Mouse (Mus musculus) liver, embryonic 16.5 days (tissue): ENCODE data around the gene Tph1. TPM values are rescaled to one million over a fixed set of nuclear protein-coding genes. Genes with fewer than 3 reads are reported as not detected.

Source experiments
- ATAC-seq: fragments of 200-750 bp; cut with Nextera tagmentation; 2 replicates; pipeline ENCODE4 v1.8.0; 2017; ENCODE audit warnings: low read depth, mild to moderate bottlenecking, moderate number of reproducible peaks, moderate library complexity
- H3K27ac ChIP-seq: fragments of 300-500 bp; sonication (generic); 2 replicates; pipeline ENCODE4 v1.5.1; 2014; ENCODE audit warnings: mild to moderate bottlenecking, low read length
- H3K27me3 ChIP-seq: fragments of 300-500 bp; sonication (generic); 2 replicates; pipeline ENCODE4 v1.6.1; 2014; ENCODE audit warnings: low read depth, low read length, mixed read lengths; ENCODE audit not compliant: control insufficient read depth, insufficient read depth
- H3K36me3 ChIP-seq: fragments of 300-500 bp; sonication (generic); 2 replicates; pipeline ENCODE4 v1.6.1; 2014; ENCODE audit warnings: mild to moderate bottlenecking; ENCODE audit not compliant: control insufficient read depth, insufficient read depth
- H3K4me1 ChIP-seq: fragments of 300-500 bp; sonication (generic); 2 replicates; pipeline ENCODE4 v1.6.1; 2014; ENCODE audit warnings: low read depth, low read length, mixed read lengths; ENCODE audit not compliant: control insufficient read depth
- H3K4me2 ChIP-seq: fragments of 300-500 bp; sonication (generic); 2 replicates; pipeline ENCODE4 v1.6.1; 2014; ENCODE audit warnings: low read depth, low read length, mixed read lengths
- H3K4me3 ChIP-seq: fragments of 300-500 bp; sonication (generic); 2 replicates; pipeline ENCODE4 v1.5.1; 2014; ENCODE audit warnings: low read depth, mild to moderate bottlenecking, low read length
- H3K9ac ChIP-seq: fragments of 300-500 bp; sonication (generic); 2 replicates; pipeline ENCODE4 v1.6.1; 2014; ENCODE audit warnings: low read depth, low read length
- H3K9me3 ChIP-seq: fragments of 300-500 bp; sonication (generic); replicated peaks from 2 replicates; pipeline ENCODE4 v1.6.1; 2016; ENCODE audit warnings: low read length; ENCODE audit not compliant: control insufficient read depth
- WGBS: fragments of 180-500 bp; shearing (Covaris S2); extraction: QIAGEN DNeasy Blood & Tissue Kit; methylation state at CpG from one replicate; pipeline ENCODE4 v1.1.7; 2014; ENCODE audit not compliant: insufficient replicate concordance; 5-methylcytosine and 5-hydroxymethylcytosine counted together
- polyA plus RNA-seq: library from polyadenylated mRNA; unstranded; fragments of >200 nt; fragmentation: Nextera tagmentation; extraction: Ambion mirVana; gene quantifications from 2 replicates; pipeline ENCODE4 v1.2.1, GENCODE M21; 2015

Tph1 gene
- polyA plus RNA-seq, 1 experiment from 2014 or later = 0.06 TPM

- no peak for ATAC-seq
- H3K4me1 ChIP-seq = no peaks in the 10 kb centered on the region; the same call in 1 of the 2 replicates
- no peaks in the 10 kb centered on the region for H3K36me3 ChIP-seq
- no peak overlapping the region for H3K9ac ChIP-seq
- no peak overlapping the region for H3K4me2 ChIP-seq
- no peaks in the 10 kb centered on the region for H3K27me3 ChIP-seq
- H3K4me3 ChIP-seq = no peak overlapping the region
- 67% methylated on average over 6 of the region's 6 CpGs for WGBS
- H3K9me3 ChIP-seq = no peaks in the 10 kb centered on the region
- no peak overlapping the region for H3K27ac ChIP-seq
Observed at GRCm38 (mm10) chr7:46612421-46612937, 59.9 kb downstream of the Tph1 start.

GRCm38 (mm10) chr7:46611970-46612369 lies 60.4 kb downstream of the Tph1 start:
- WGBS = 69% methylated on average over 9 of the region's 9 CpGs
- H3K9ac ChIP-seq = no peak overlapping the region

GRCm38 (mm10) chr7:46609317-46609716 lies 63.0 kb downstream of the Tph1 start:
- Histone ChIP-seq H3K9me3 (no peaks in the 10 kb centered on the region), H3K4me1 (no peaks in the 10 kb centered on the region), H3K4me2 (no peak overlapping the region), H3K36me3 (no peaks in the 10 kb centered on the region), H3K27ac (no peak overlapping the region), H3K9ac (no peak overlapping the region), H3K27me3 (no peaks in the 10 kb centered on the region), H3K4me3 (no peak overlapping the region)
- 73% methylated on average over 4 of the region's 4 CpGs for WGBS
- no peak for ATAC-seq

More at GRCm38 (mm10) chr7:46611970-46612369, 60.4 kb downstream of the Tph1 start:
- Histone ChIP-seq H3K9me3 (no peaks in the 10 kb centered on the region), H3K4me1 (no peaks in the 10 kb centered on the region; the same call in 1 of the 2 replicates), H3K27me3 (no peaks in the 10 kb centered on the region), H3K36me3 (no peaks in the 10 kb centered on the region), H3K4me2 (no peak overlapping the region), H3K27ac (no peak overlapping the region), H3K4me3 (no peak overlapping the region)
- ATAC-seq = no peak

- H3K9me3 ChIP-seq = no peaks in the 10 kb centered on the region
- 44% methylated on average over 11 of the region's 11 CpGs for WGBS
- no peaks in the 10 kb centered on the region for H3K27me3 ChIP-seq
- H3K4me1 ChIP-seq = no peaks in the 10 kb centered on the region
- no peak overlapping the region for H3K9ac ChIP-seq
- H3K27ac ChIP-seq = no peak overlapping the region
- ATAC-seq = no peak
- H3K36me3 ChIP-seq = no peaks in the 10 kb centered on the region
- H3K4me3 ChIP-seq = no peak overlapping the region
- H3K4me2 ChIP-seq = no peak overlapping the region
Observed at GRCm38 (mm10) chr7:46607428-46608055, 64.8 kb downstream of the Tph1 start.

GRCm38 (mm10) chr7:46607031-46607426 lies 65.3 kb downstream of the Tph1 start:
- H3K36me3 ChIP-seq = no peaks in the 10 kb centered on the region
- no peaks in the 10 kb centered on the region for H3K9me3 ChIP-seq
- H3K4me1 ChIP-seq = no peaks in the 10 kb centered on the region
- 48% methylated on average over 8 of the region's 8 CpGs for WGBS
- H3K4me3 ChIP-seq = no peak overlapping the region
- no peak overlapping the region for H3K27ac ChIP-seq
- no peak overlapping the region for H3K9ac ChIP-seq
- ATAC-seq = no peak
- H3K27me3 ChIP-seq = no peaks in the 10 kb centered on the region
- H3K4me2 ChIP-seq = no peak overlapping the region

- no peak overlapping the region for H3K4me2 ChIP-seq
- no peaks in the 10 kb centered on the region for H3K4me1 ChIP-seq
- H3K9me3 ChIP-seq = no peaks in the 10 kb centered on the region
- ATAC-seq = no peak
- H3K27ac ChIP-seq = no peak overlapping the region
- 72% methylated on average over 7 of the region's 7 CpGs for WGBS
- no peak overlapping the region for H3K9ac ChIP-seq
- H3K4me3 ChIP-seq = no peak overlapping the region
- H3K27me3 ChIP-seq = no peaks in the 10 kb centered on the region
- H3K36me3 ChIP-seq = no peaks in the 10 kb centered on the region
Observed at GRCm38 (mm10) chr7:46606391-46607030, 65.8 kb downstream of the Tph1 start.

- Histone ChIP-seq H3K27me3 (no peaks in the 10 kb centered on the region), H3K9ac (no peak overlapping the region), H3K9me3 (no peaks in the 10 kb centered on the region), H3K4me3 (no peak overlapping the region), H3K4me1 (no peaks in the 10 kb centered on the region), H3K4me2 (no peak overlapping the region), H3K27ac (no peak overlapping the region), H3K36me3 (no peaks in the 10 kb centered on the region)
- 77% methylated on average over 7 of the region's 7 CpGs for WGBS
- ATAC-seq = no peak
Observed at GRCm38 (mm10) chr7:46603051-46603450, 69.3 kb downstream of the Tph1 start.

GRCm38 (mm10) chr7:46602079-46602478 lies 70.3 kb downstream of the Tph1 start:
- H3K36me3 ChIP-seq = no peaks in the 10 kb centered on the region
- H3K4me2 ChIP-seq = no peak overlapping the region
- no peak for ATAC-seq
- H3K4me3 ChIP-seq = no peak overlapping the region
- no peaks in the 10 kb centered on the region for H3K27me3 ChIP-seq
- no peaks in the 10 kb centered on the region for H3K4me1 ChIP-seq
- H3K9ac ChIP-seq = no peak overlapping the region
- WGBS = 61% methylated on average over 4 of the region's 4 CpGs
- H3K9me3 ChIP-seq = no peaks in the 10 kb centered on the region
- H3K27ac ChIP-seq = no peak overlapping the region

- H3K27me3 ChIP-seq = no peaks in the 10 kb centered on the region
- H3K27ac ChIP-seq = no peak overlapping the region
- no peak overlapping the region for H3K9ac ChIP-seq
- H3K4me1 ChIP-seq = no peaks in the 10 kb centered on the region
- WGBS = 51% methylated on average over 5 of the region's 5 CpGs
- no peaks in the 10 kb centered on the region for H3K9me3 ChIP-seq
- H3K36me3 ChIP-seq = no peaks in the 10 kb centered on the region
- no peak overlapping the region for H3K4me3 ChIP-seq
- H3K4me2 ChIP-seq = no peak overlapping the region
- ATAC-seq = no peak
Observed at GRCm38 (mm10) chr7:46601097-46601496, 71.2 kb downstream of the Tph1 start.
